Mouse (Mus musculus) B cell, adult (primary cell): Measurements from ENCODE around the gene Fgf10. TPM values are rescaled to one million over a fixed set of nuclear protein-coding genes. Genes with fewer than 3 reads are reported as not detected.

ENCODE experiments used
- total RNA-seq: library from RNA; stranded (reverse); gene quantifications from 4 replicates; pipeline ENCODE4 v1.2.4, GENCODE M21; 2023; ENCODE audit not compliant: inconsistent age

Gene Fgf10
- not detected in 4 replicates for total RNA-seq

DNA sequence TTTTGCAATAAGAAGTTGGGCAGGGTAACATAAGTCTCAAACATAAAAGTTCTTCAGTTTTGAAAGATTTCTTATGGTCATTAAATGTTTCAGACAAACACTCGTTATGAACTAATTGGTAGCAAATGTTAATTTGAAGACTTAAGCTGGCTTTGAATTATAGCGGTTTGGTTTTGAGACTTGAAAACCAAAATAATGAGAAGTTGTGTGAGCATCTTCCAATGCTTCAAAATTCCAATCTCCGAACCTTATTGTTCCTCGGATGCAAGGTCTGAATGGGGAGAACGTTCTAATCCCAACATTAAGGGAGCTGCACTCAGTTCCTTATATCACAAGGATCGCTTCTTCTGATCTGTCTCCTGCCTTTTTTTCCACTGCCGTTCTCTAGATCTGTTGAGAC, at the start of gene Fgf10:
Gene Fgf10, plus strand, starts transcription at position 301 of the 400 bp plus-strand sequence.

